Mouse (Mus musculus) heart, embryonic 16.5 days (tissue): ENCODE data around the gene Tle6. TPM values are rescaled to one million over a fixed set of nuclear protein-coding genes. Genes with fewer than 3 reads are reported as not detected.

Experiments used
- ATAC-seq: fragments of 200-750 bp; cut with Nextera tagmentation; replicated peaks from 2 replicates; pipeline ENCODE4 v1.8.0; 2017; ENCODE audit warnings: moderate number of reproducible peaks; ENCODE audit not compliant: insufficient read depth, low FRiP score; ENCODE audit errors: extremely low read depth
- H3K27ac ChIP-seq: fragments of 300-500 bp; sonication (generic); 2 replicates; pipeline ENCODE4 v1.5.1; 2014; ENCODE audit warnings: mild to moderate bottlenecking, low read length, control low read depth, moderate library complexity
- H3K27me3 ChIP-seq: fragments of 300-500 bp; sonication (generic); 2 replicates; pipeline ENCODE4 v1.6.1; 2014; ENCODE audit warnings: low read length, mixed read lengths; ENCODE audit not compliant: control insufficient read depth, insufficient read depth
- H3K36me3 ChIP-seq: fragments of 300-500 bp; sonication (generic); 2 replicates; pipeline ENCODE4 v1.6.1; 2014; ENCODE audit not compliant: control insufficient read depth, insufficient read depth
- H3K4me1 ChIP-seq: fragments of 300-500 bp; sonication (generic); 2 replicates; pipeline ENCODE4 v1.6.1; 2014; ENCODE audit warnings: low read length, mixed read lengths; ENCODE audit not compliant: control insufficient read depth, insufficient read depth
- H3K4me2 ChIP-seq: fragments of 300-500 bp; sonication (generic); 2 replicates; pipeline ENCODE4 v1.6.1; 2014; ENCODE audit warnings: low read depth, mild to moderate bottlenecking, control low read depth, low read length
- H3K4me3 ChIP-seq: fragments of 300-500 bp; sonication (generic); 2 replicates; pipeline ENCODE4 v1.5.1; 2014; ENCODE audit warnings: mild to moderate bottlenecking, control low read depth, low read length
- H3K9ac ChIP-seq: fragments of 300-500 bp; sonication (generic); 2 replicates; pipeline ENCODE4 v1.6.1; 2014; ENCODE audit warnings: low read length, control low read depth
- H3K9me3 ChIP-seq: fragments of 300-500 bp; sonication (generic); replicated peaks from 2 replicates; pipeline ENCODE4 v1.6.1; 2016; ENCODE audit warnings: low read length; ENCODE audit not compliant: control insufficient read depth
- WGBS: fragments of 180-500 bp; shearing (Covaris S2); extraction: QIAGEN DNeasy Blood & Tissue Kit; methylation state at CpG from one replicate; pipeline ENCODE4 v1.1.7; 2014; 5-methylcytosine and 5-hydroxymethylcytosine counted together
- polyA plus RNA-seq: library from polyadenylated mRNA; unstranded; fragments of >200 nt; fragmentation: Nextera tagmentation; extraction: Ambion mirVana; gene quantifications from 2 replicates; pipeline ENCODE4 v1.2.1, GENCODE M21; 2015

The Tle6 gene
- polyA plus RNA-seq, 1 experiment from 2014 or later: 29.6 TPM

DNA sequence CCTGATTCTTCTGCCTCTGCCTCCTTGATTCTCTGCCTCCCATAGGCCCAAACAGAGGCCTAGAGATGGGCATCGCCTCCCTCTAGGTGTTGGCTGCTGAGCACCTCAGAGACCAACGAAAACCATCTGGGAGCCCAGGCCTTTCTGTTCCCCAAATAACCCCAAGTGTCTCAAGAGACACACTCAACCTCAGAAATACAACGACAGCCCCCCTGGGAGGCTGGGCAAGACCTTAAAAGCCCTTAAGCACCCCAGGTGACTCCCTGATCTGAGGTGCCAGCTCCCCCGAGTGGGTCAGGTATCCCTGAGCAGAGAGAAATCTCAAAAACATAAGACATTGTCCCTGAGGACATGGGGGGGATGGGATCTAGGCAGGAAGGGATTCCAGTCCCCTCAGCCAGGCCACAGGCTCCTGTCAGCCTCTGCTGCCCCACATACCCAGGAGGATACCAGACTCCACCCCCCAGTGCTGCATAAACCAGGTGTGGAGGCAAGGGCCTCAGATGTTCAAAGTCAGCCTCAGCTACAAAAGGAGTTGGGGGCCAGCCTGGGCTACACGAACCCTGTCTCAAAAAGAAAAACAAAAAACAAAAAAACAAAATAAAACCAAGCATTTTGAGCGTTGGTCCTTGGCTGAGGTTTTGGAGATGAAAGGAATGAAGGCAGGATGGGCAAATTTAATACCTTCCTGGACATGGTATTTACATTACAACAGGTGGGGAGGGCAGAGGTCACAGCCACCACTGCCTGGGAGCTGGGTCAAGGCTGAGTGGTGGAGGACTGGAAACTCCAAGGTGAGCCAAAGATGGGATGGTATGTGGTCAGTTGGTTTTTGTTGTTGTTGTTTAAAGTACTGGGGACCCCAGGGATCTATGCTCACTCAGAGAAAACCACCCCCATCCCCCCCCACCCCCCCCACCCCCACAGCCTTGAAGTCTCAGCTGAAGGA is 46.8 kb downstream of the Tle6 start:
- H3K9ac ChIP-seq: no peak overlapping the region
- no peak overlapping the region for H3K27ac ChIP-seq
- no peak for ATAC-seq
- H3K4me3 ChIP-seq: no peak overlapping the region
- no peaks in the 10 kb centered on the region for H3K27me3 ChIP-seq
- no peaks in the 10 kb centered on the region for H3K36me3 ChIP-seq
- no peak overlapping the region for H3K4me2 ChIP-seq
- peaks cover 7% of the 10 kb centered on the region for H3K4me1 ChIP-seq
- 0 out of 2 replicates have a peak, but pooled peaks cover 3% of the 10 kb centered on the region for H3K9me3 ChIP-seq
- 73% methylated on average over 6 of the region's 6 CpGs for WGBS

- Histone ChIP-seq H3K36me3 (no peaks in the 10 kb centered on the region), H3K4me1 (peaks cover 7% of the 10 kb centered on the region), H3K4me3 (no peak overlapping the region), H3K9ac (no peak overlapping the region), H3K27me3 (no peaks in the 10 kb centered on the region), H3K4me2 (no peak overlapping the region), H3K9me3 (0 out of 2 replicates have a peak, but pooled peaks cover 3% of the 10 kb centered on the region), H3K27ac (no peak overlapping the region)
- WGBS: 85% methylated on average over 5 of the region's 5 CpGs
- ATAC-seq: no peak
Measured at GRCm38 (mm10) chr10:81553232-81553631, 47.6 kb downstream of the Tle6 start.

DNA sequence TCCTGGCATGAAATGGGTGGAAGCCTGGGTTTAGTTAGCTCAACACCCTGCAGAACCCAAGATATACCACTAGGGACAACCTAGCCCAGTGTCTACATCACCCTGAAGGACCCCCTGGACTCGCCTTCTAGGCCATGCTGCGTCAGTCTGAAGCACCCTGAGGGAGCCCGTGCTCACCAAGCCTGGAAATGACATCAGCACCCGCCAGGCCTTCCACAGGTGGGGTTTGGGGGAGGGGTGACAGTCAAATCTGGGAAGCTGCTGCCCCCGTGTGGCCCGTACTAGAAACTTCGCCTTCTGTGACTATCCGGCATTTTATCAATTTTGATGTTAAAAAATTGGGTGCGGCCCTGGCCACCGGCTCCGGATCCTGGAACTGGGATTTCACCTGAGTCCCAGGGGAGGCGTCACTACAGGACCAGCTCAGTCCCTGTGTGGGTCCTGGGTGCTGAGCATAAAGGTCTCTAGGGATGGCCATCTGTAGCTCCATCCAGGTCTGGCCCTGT is 49.2 kb downstream of the Tle6 start:
- peak overlapping the region; percentile 69 for H3K27ac ChIP-seq
- ATAC-seq: peak; percentile 89
- H3K27me3 ChIP-seq: no peaks in the 10 kb centered on the region
- H3K4me1 ChIP-seq: peaks cover 7% of the 10 kb centered on the region
- H3K4me3 ChIP-seq: no peak overlapping the region
- no peaks in the 10 kb centered on the region for H3K36me3 ChIP-seq
- 1% methylated on average over 12 of the region's 12 CpGs for WGBS
- no peak overlapping the region for H3K9ac ChIP-seq
- 0 out of 2 replicates have a peak, but pooled peaks cover 3% of the 10 kb centered on the region for H3K9me3 ChIP-seq
- H3K4me2 ChIP-seq: no peak overlapping the region

GRCm38 (mm10) chr10:81550257-81550656 is 50.6 kb downstream of the Tle6 start:
- H3K4me1 ChIP-seq: peaks cover 9% of the 10 kb centered on the region
- no peak overlapping the region for H3K4me2 ChIP-seq
- H3K4me3 ChIP-seq: no peak overlapping the region
- 0 out of 2 replicates have a peak, but pooled peaks cover 3% of the 10 kb centered on the region for H3K9me3 ChIP-seq
- no peak overlapping the region for H3K9ac ChIP-seq
- no peaks in the 10 kb centered on the region for H3K36me3 ChIP-seq
- H3K27me3 ChIP-seq: no peaks in the 10 kb centered on the region
- no peak overlapping the region for H3K27ac ChIP-seq
- ATAC-seq: no peak
- WGBS: 10% methylated on average over 7 of the region's 7 CpGs

GRCm38 (mm10) chr10:81548944-81549343 is 51.9 kb downstream of the Tle6 start:
- H3K4me1 ChIP-seq: peaks cover 13% of the 10 kb centered on the region
- H3K4me3 ChIP-seq: no peak overlapping the region
- H3K27ac ChIP-seq: no peak overlapping the region
- no peaks in the 10 kb centered on the region for H3K36me3 ChIP-seq
- H3K27me3 ChIP-seq: no peaks in the 10 kb centered on the region
- H3K9ac ChIP-seq: no peak overlapping the region
- no peak for ATAC-seq
- H3K9me3 ChIP-seq: 0 out of 2 replicates have a peak, but pooled peaks cover 3% of the 10 kb centered on the region
- 67% methylated on average over 5 of the region's 5 CpGs for WGBS
- no peak overlapping the region for H3K4me2 ChIP-seq

GRCm38 (mm10) chr10:81546788-81547571 is 53.9 kb downstream of the Tle6 start:
- H3K4me1 ChIP-seq: peaks cover 32% of the 10 kb centered on the region
- no peak for ATAC-seq
- WGBS: 91% methylated on average over 13 of the region's 13 CpGs
- no peak overlapping the region for H3K4me2 ChIP-seq
- no peak overlapping the region for H3K27ac ChIP-seq
- H3K9ac ChIP-seq: no peak overlapping the region
- H3K27me3 ChIP-seq: no peaks in the 10 kb centered on the region
- no peaks in the 10 kb centered on the region for H3K9me3 ChIP-seq
- H3K4me3 ChIP-seq: no peak overlapping the region
- H3K36me3 ChIP-seq: no peaks in the 10 kb centered on the region

- peaks cover 33% of the 10 kb centered on the region for H3K4me1 ChIP-seq
- no peaks in the 10 kb centered on the region for H3K36me3 ChIP-seq
- H3K4me2 ChIP-seq: no peak overlapping the region
- ATAC-seq: no peak
- no peaks in the 10 kb centered on the region for H3K9me3 ChIP-seq
- no peak overlapping the region for H3K4me3 ChIP-seq
- H3K27me3 ChIP-seq: no peaks in the 10 kb centered on the region
- no peak overlapping the region for H3K27ac ChIP-seq
- H3K9ac ChIP-seq: no peak overlapping the region; the same call in 1 of the 2 replicates
- WGBS: 49% methylated on average over 5 of the region's 5 CpGs
Measured at GRCm38 (mm10) chr10:81546332-81546731, 54.5 kb downstream of the Tle6 start.

- ATAC-seq: peak; percentile 94
- Histone ChIP-seq H3K27me3 (no peaks in the 10 kb centered on the region), H3K27ac (peak within 1 kb of the TSS; percentile 76), H3K36me3 (no peaks in the 10 kb centered on the region), H3K4me3 (peak within 1 kb of the TSS; percentile 68), H3K4me1 (peaks cover 34% of the 10 kb centered on the region), H3K9me3 (no peaks in the 10 kb centered on the region), H3K4me2 (peak within 1 kb of the TSS; percentile 96), H3K9ac (peak within 1 kb of the TSS; percentile 94)
- WGBS: 1% methylated on average over 58 of the region's 59 CpGs
Measured at GRCm38 (mm10) chr10:81545161-81545747, 55.6 kb downstream of the Tle6 start, which contains the start of gene Gna11. Gene Gna11 (minus strand): TSS chr10:81545190.
